Mouse (Mus musculus) lung, embryonic 15.5 days (tissue): ENCODE measurements at regions not wholly inside any gene's neighbourhood (a gene's known extent, or its start where the extent isn't known, plus 50 kb on each side); places are given as distances from the start of the nearest gene placed in this dataset.

Experiments used
- ATAC-seq: fragments of 200-750 bp; cut with Nextera tagmentation; 2 replicates; pipeline ENCODE4 v1.8.0; 2017; ENCODE audit warnings: moderate number of reproducible peaks, borderline replicate concordance; ENCODE audit not compliant: low FRiP score, low TSS enrichment; ENCODE audit errors: extremely low read depth
- H3K27ac ChIP-seq: fragments of 300-500 bp; sonication (generic); 2 replicates; pipeline ENCODE4 v1.5.1; 2015; ENCODE audit warnings: moderate library complexity, mild to moderate bottlenecking, inconsistent platforms
- H3K27me3 ChIP-seq: fragments of 300-500 bp; sonication (generic); 2 replicates; pipeline ENCODE4 v1.6.1; 2015; ENCODE audit warnings: inconsistent platforms
- H3K36me3 ChIP-seq: fragments of 300-500 bp; sonication (generic); 2 replicates; pipeline ENCODE4 v1.6.1; 2015; ENCODE audit warnings: inconsistent platforms
- H3K4me1 ChIP-seq: fragments of 300-500 bp; sonication (generic); 2 replicates; pipeline ENCODE4 v1.6.1; 2015; ENCODE audit warnings: inconsistent platforms
- H3K4me2 ChIP-seq: fragments of 300-500 bp; sonication (generic); 2 replicates; pipeline ENCODE4 v1.6.1; 2015; ENCODE audit warnings: inconsistent platforms, mild to moderate bottlenecking, moderate library complexity
- H3K4me3 ChIP-seq: fragments of 300-500 bp; sonication (generic); 2 replicates; pipeline ENCODE4 v1.5.1; 2015; ENCODE audit warnings: mild to moderate bottlenecking, inconsistent platforms
- H3K9ac ChIP-seq: fragments of 300-500 bp; sonication (generic); 2 replicates; pipeline ENCODE4 v1.6.1; 2015; ENCODE audit warnings: inconsistent platforms
- H3K9me3 ChIP-seq: fragments of 300-500 bp; sonication (generic); 2 replicates; pipeline ENCODE4 v1.6.1; 2016; ENCODE audit warnings: inconsistent platforms
- whole genome bisulfite sequencing: fragments of 180-500 bp; shearing (Covaris S2); methylation state at CpG from one replicate; pipeline ENCODE4 v1.1.7; 2015; 5-methylcytosine and 5-hydroxymethylcytosine counted together

- Histone ChIP-seq H3K9ac (no peak overlapping the region), H3K27me3 (no peaks in the 10 kb centered on the region), H3K36me3 (no peaks in the 10 kb centered on the region), H3K9me3 (no peaks in the 10 kb centered on the region), H3K27ac (no peak overlapping the region), H3K4me2 (no peak overlapping the region), H3K4me1 (no peaks in the 10 kb centered on the region), H3K4me3 (no peak overlapping the region)
- ATAC-seq: no peak
- WGBS: 66% methylated on average over 2 of the region's 2 CpGs
Observed at GRCm38 (mm10) chr14:102302826-102303225, 573.1 kb downstream of the Lmo7 start.

GRCm38 (mm10) chr14:102300251-102300650, 570.5 kb downstream of the Lmo7 start:
- Histone ChIP-seq H3K4me3 (no peak overlapping the region), H3K27me3 (no peaks in the 10 kb centered on the region), H3K9me3 (no peaks in the 10 kb centered on the region), H3K27ac (no peak overlapping the region), H3K36me3 (no peaks in the 10 kb centered on the region), H3K4me1 (no peaks in the 10 kb centered on the region), H3K4me2 (no peak overlapping the region), H3K9ac (no peak overlapping the region)
- WGBS: 92% methylated on average over 6 of the region's 6 CpGs
- ATAC-seq: no peak

GRCm38 (mm10) chr14:102291361-102291760, 561.6 kb downstream of the Lmo7 start:
- Histone ChIP-seq H3K4me2 (no peak overlapping the region), H3K9me3 (no peaks in the 10 kb centered on the region)
- 88% methylated on average over 1 of the region's 1 CpGs for WGBS

GRCm38 (mm10) chr14:102250076-102250475, 520.3 kb downstream of the Lmo7 start:
- Histone ChIP-seq H3K36me3 (no peaks in the 10 kb centered on the region), H3K4me2 (no peak overlapping the region), H3K4me3 (no peak overlapping the region), H3K9ac (no peak overlapping the region), H3K27ac (no peak overlapping the region), H3K27me3 (no peaks in the 10 kb centered on the region), H3K4me1 (no peaks in the 10 kb centered on the region), H3K9me3 (no peaks in the 10 kb centered on the region)
- 74% methylated on average over 5 of the region's 5 CpGs for WGBS
- no peak for ATAC-seq

More at GRCm38 (mm10) chr14:102291361-102291760, 561.6 kb downstream of the Lmo7 start:
- Histone ChIP-seq H3K27ac (no peak overlapping the region), H3K27me3 (no peaks in the 10 kb centered on the region), H3K36me3 (no peaks in the 10 kb centered on the region), H3K9ac (no peak overlapping the region), H3K4me3 (no peak overlapping the region), H3K4me1 (no peaks in the 10 kb centered on the region)
- no peak for ATAC-seq

GRCm38 (mm10) chr14:102248581-102248980, 518.8 kb downstream of the Lmo7 start:
- ATAC-seq: no peak
- Histone ChIP-seq H3K9me3 (no peaks in the 10 kb centered on the region), H3K27ac (no peak overlapping the region), H3K36me3 (no peaks in the 10 kb centered on the region), H3K4me3 (no peak overlapping the region), H3K4me2 (no peak overlapping the region), H3K27me3 (no peaks in the 10 kb centered on the region), H3K9ac (no peak overlapping the region), H3K4me1 (no peaks in the 10 kb centered on the region)
- 76% methylated on average over 2 of the region's 2 CpGs for WGBS

GRCm38 (mm10) chr14:102248023-102248422, 518.3 kb downstream of the Lmo7 start:
- Histone ChIP-seq H3K9me3 (no peaks in the 10 kb centered on the region), H3K9ac (no peak overlapping the region), H3K4me3 (no peak overlapping the region), H3K27me3 (no peaks in the 10 kb centered on the region), H3K27ac (no peak overlapping the region), H3K4me1 (no peaks in the 10 kb centered on the region), H3K4me2 (no peak overlapping the region), H3K36me3 (no peaks in the 10 kb centered on the region)
- ATAC-seq: no peak
- 68% methylated on average over 5 of the region's 5 CpGs for WGBS

GRCm38 (mm10) chr14:102243806-102244536, 514.2 kb downstream of the Lmo7 start:
- Histone ChIP-seq H3K4me3 (no peak overlapping the region), H3K27me3 (no peaks in the 10 kb centered on the region), H3K9ac (no peak overlapping the region), H3K4me2 (no peak overlapping the region), H3K4me1 (no peaks in the 10 kb centered on the region), H3K36me3 (no peaks in the 10 kb centered on the region), H3K27ac (no peak overlapping the region), H3K9me3 (no peaks in the 10 kb centered on the region)
- no peak for ATAC-seq
- WGBS: 50% methylated on average over 4 of the region's 4 CpGs

- WGBS: 48% methylated on average over 7 of the region's 7 CpGs
- H3K9ac ChIP-seq: no peak overlapping the region
- no peak overlapping the region for H3K4me2 ChIP-seq
- no peak overlapping the region for H3K27ac ChIP-seq
- no peak; the same call in 1 of the 2 replicates for ATAC-seq
- H3K9me3 ChIP-seq: no peaks in the 10 kb centered on the region
- no peaks in the 10 kb centered on the region for H3K36me3 ChIP-seq
- H3K27me3 ChIP-seq: no peaks in the 10 kb centered on the region
- no peaks in the 10 kb centered on the region for H3K4me1 ChIP-seq
- no peak overlapping the region for H3K4me3 ChIP-seq
Observed at GRCm38 (mm10) chr14:102216581-102217368, 487.0 kb downstream of the Lmo7 start.

- Histone ChIP-seq H3K27me3 (no peaks in the 10 kb centered on the region), H3K9ac (no peak overlapping the region), H3K9me3 (no peaks in the 10 kb centered on the region), H3K4me3 (no peak overlapping the region), H3K4me1 (no peaks in the 10 kb centered on the region), H3K4me2 (no peak overlapping the region), H3K27ac (no peak overlapping the region), H3K36me3 (no peaks in the 10 kb centered on the region)
- 73% methylated on average over 4 of the region's 4 CpGs for WGBS
- ATAC-seq: no peak
Observed at GRCm38 (mm10) chr14:102215267-102215964, 485.7 kb downstream of the Lmo7 start.

GRCm38 (mm10) chr14:102212079-102212478, 482.3 kb downstream of the Lmo7 start:
- Histone ChIP-seq H3K4me2 (no peak overlapping the region), H3K36me3 (no peaks in the 10 kb centered on the region), H3K27ac (no peak overlapping the region), H3K9me3 (no peaks in the 10 kb centered on the region), H3K27me3 (no peaks in the 10 kb centered on the region), H3K4me3 (no peak overlapping the region), H3K9ac (no peak overlapping the region), H3K4me1 (no peaks in the 10 kb centered on the region)
- no peak for ATAC-seq
- 81% methylated on average over 2 of the region's 2 CpGs for WGBS

GRCm38 (mm10) chr14:102204881-102205671, 475.3 kb downstream of the Lmo7 start:
- Histone ChIP-seq H3K4me2 (no peak overlapping the region), H3K9ac (no peak overlapping the region), H3K4me3 (no peak overlapping the region), H3K27me3 (no peaks in the 10 kb centered on the region), H3K9me3 (no peaks in the 10 kb centered on the region), H3K4me1 (no peaks in the 10 kb centered on the region), H3K36me3 (no peaks in the 10 kb centered on the region), H3K27ac (no peak overlapping the region)
- ATAC-seq: no peak
- WGBS: 84% methylated on average over 10 of the region's 10 CpGs
